Mouse (Mus musculus) MN1 (cell line): ENCODE measurements at regions not wholly inside any gene's neighbourhood (a gene's known extent, or its start where the extent isn't known, plus 50 kb on each side); places are given as distances from the start of the nearest gene placed in this dataset.

Source experiments
- DNase-seq: peaks from one replicate; pipeline ENCODE4 v3.0.0-alpha.2; 2016; ENCODE audit warnings: low spot score

DNA sequence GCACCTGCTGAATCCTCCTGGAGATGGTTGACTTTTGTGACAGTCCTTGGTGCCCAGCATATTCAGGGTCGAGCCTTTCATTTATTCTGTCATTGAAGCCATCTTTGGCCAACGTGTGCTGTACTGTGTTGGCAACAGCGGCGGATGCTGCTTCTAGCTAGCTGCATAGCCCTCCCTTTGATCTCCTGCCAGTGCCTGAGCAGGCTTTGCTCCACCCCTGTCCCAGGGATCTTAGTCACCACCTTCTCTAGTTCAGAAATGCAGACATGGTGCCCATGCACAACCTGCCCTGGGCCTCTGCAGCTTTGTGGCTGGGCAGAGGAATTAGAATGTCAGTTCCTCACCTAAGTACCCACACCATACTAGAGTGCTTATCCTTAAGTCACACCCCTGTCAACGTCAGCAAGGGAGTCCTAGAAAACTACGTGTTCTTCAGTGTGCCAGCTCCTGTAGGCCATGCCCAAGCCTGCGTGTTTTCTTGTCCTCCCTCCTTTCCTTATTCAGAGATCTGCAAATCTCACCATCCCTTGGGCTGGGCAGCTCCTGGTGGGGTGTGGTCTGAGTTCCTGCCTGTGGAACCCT is 151.9 kb downstream of the Zfp706 start:
- peak; percentile 82 for DNase-seq

DNA sequence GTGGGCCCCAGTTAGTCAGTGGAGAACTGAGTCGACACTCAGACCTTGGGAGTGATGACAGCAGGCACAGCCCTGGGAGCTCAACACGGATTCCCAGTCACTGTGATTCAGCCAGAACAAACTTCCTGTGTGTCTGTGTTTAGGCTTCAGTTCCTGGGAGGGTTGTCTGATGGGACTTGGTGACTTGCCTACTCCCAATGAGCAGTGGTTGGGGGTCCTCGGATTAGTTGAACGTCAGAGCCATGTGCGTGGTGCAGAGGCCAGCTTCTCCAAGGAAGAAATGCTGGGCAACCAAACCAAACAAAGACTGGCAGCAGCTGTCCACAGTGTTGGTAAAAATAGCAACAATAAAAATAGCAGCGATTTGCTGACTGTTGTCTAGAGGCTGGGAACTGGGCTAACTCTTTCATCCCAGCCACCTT is 152.7 kb downstream of the Zfp706 start:
- DNase-seq = no peak

DNA sequence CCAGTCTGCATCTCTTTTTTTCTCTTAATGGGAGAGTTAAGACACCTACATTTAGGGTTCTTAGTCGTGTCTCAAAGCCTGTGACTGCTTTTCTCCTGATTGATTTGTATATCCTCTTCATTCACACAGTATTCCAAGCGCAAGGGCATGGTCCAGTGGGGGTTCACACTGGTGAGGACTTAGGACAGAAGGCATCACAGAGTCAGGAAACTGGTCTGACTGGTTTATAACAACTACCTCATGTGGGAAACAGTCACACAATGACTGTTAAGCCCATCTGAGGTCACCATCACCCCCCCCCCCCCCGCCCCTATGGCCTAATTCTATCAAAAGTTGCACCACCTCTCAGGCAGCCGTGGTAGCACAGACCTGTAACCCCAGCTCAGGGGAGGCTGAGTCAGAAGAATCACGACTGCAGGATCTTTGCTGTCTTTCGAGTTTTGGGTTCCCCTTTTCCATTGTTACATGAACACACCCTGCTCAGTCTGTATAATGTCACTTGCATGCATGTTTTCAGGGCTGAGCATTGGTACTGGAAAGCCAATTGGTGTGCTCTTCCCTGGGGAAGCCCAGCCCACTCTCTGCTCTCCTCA is 155.2 kb downstream of the Zfp706 start:
- DNase-seq = no peak

DNA sequence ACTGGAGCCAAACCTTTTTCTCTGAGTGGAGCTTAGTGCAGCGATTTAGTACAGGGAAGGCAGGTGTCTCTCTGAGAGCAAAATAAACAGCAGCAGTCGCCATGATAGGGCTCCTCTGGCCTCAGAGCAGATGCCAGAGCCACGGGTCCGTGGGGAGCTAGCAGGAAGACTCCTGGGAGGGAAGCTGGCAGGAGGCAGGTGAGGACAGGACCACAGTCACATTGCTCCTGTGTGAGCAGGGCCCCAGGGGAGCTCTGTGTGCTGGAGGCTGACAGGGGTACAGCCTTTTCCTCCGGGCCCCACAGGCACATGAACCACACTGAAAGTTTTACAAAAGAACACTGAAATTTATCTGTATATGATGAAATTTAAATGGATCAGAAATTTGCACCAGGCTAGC is 159.3 kb downstream of the Zfp706 start:
- no peak for DNase-seq

DNA sequence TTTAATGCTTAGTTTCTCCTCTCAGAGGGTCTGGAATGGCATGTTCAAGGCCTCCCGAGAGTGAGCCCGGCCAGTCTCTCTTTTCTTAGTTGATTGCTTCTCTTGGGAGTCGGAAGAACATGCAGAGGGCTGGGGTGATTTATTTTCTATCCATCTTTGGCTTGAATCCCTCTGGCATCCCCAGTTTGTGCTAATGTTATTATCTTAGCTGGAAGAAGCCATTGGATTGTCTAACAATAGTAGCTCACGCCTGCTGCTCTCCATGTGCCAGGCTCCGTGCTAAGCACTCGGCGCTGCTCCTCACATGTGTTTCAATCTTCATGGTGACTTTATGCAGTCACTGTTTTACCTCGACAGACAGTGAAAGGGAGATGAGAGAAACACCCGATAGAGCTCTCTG is 160.8 kb downstream of the Zfp706 start:
- peak; percentile 34 for DNase-seq
